Mouse (Mus musculus) hindbrain, embryonic 14.5 days (tissue): ENCODE measurements at regions not wholly inside any gene's neighbourhood (a gene's known extent, or its start where the extent isn't known, plus 50 kb on each side); places are given as distances from the start of the nearest gene placed in this dataset.

Experiments used
- ATAC-seq: fragments of 200-750 bp; cut with Nextera tagmentation; 2 replicates; pipeline ENCODE4 v1.8.0; 2017; ENCODE audit warnings: moderate number of reproducible peaks, mild to moderate bottlenecking, moderate TSS enrichment, moderate library complexity; ENCODE audit not compliant: low FRiP score
- DNase-seq: peaks from one replicate; pipeline ENCODE4 v3.0.0-alpha.2; 2015; ENCODE audit warnings: low spot score
- H3K27ac ChIP-seq: fragments of 300-500 bp; sonication (generic); 2 replicates; pipeline ENCODE4 v1.5.1; 2014; ENCODE audit warnings: mild to moderate bottlenecking, moderate library complexity
- H3K27me3 ChIP-seq: fragments of 300-500 bp; sonication (generic); 2 replicates; pipeline ENCODE4 v1.6.1; 2014; ENCODE audit warnings: mild to moderate bottlenecking, low read length, mixed read lengths; ENCODE audit not compliant: control insufficient read depth, insufficient read depth
- H3K36me3 ChIP-seq: fragments of 300-500 bp; sonication (generic); replicated peaks from 2 replicates; pipeline ENCODE4 v1.6.1; 2014; ENCODE audit not compliant: control insufficient read depth, insufficient read depth
- H3K4me1 ChIP-seq: fragments of 300-500 bp; sonication (generic); replicated peaks from 2 replicates; pipeline ENCODE4 v1.6.1; 2014; ENCODE audit warnings: antibody characterized with exemption, low read length, mixed read lengths; ENCODE audit not compliant: control insufficient read depth, insufficient read depth
- H3K4me2 ChIP-seq: fragments of 300-500 bp; sonication (generic); replicated peaks from 2 replicates; pipeline ENCODE4 v1.6.1; 2014; ENCODE audit warnings: mild to moderate bottlenecking, moderate library complexity
- H3K4me3 ChIP-seq: fragments of 300-500 bp; sonication (generic); replicated peaks from 2 replicates; pipeline ENCODE4 v1.5.1; 2014; ENCODE audit warnings: mild to moderate bottlenecking, low read length
- H3K9ac ChIP-seq: fragments of 300-500 bp; sonication (generic); 2 replicates; pipeline ENCODE4 v1.6.1; 2014
- H3K9me3 ChIP-seq: fragments of 300-500 bp; sonication (generic); 2 replicates; pipeline ENCODE4 v1.6.1; 2016; ENCODE audit warnings: low read length; ENCODE audit not compliant: control insufficient read depth
- WGBS: fragments of 180-500 bp; shearing (Covaris S2); extraction: QIAGEN DNeasy Blood & Tissue Kit; methylation state at CpG from one replicate; pipeline ENCODE4 v1.1.7; 2014; 5-methylcytosine and 5-hydroxymethylcytosine counted together

GRCm38 (mm10) chr7:83162868-83163267 lies 295.7 kb downstream of the Mex3b start:
- no peaks in the 10 kb centered on the region for H3K9me3 ChIP-seq
- H3K27ac ChIP-seq = no peak overlapping the region
- H3K4me2 ChIP-seq = no peak overlapping the region
- no peaks in the 10 kb centered on the region for H3K4me1 ChIP-seq
- no peak overlapping the region for H3K4me3 ChIP-seq
- ATAC-seq (no peak), DNase-seq (no peak)
- H3K9ac ChIP-seq = no peak overlapping the region
- 71% methylated on average over 3 of the region's 3 CpGs for WGBS
- H3K36me3 ChIP-seq = no peaks in the 10 kb centered on the region
- no peaks in the 10 kb centered on the region for H3K27me3 ChIP-seq

DNA sequence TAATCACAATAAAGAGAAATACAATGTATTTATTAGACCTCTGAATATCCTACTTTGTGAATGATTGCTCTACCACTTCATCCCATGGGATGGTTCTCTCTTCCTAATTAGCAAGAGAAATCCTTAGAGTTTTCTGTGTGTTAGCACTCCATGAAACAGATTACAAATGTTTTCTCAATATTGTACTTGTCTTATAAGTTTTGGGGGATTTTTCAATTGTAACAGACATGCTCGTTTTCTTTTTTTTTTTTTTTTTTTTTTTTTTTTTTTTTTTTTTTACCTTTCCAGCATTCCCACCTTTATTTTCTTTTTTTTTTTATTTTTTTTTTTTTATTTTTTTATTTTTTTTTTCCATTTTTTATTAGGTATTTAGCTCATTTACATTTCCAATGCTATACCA lies 312.3 kb downstream of the Mex3b start:
- Histone ChIP-seq H3K4me1 (no peaks in the 10 kb centered on the region), H3K9ac (no peak overlapping the region), H3K4me2 (no peak overlapping the region), H3K4me3 (no peak overlapping the region), H3K27ac (no peak overlapping the region), H3K27me3 (no peaks in the 10 kb centered on the region), H3K9me3 (no peaks in the 10 kb centered on the region), H3K36me3 (no peaks in the 10 kb centered on the region)
- DNase-seq (no peak), ATAC-seq (no peak)
- 80% methylated on average over 1 of the region's 1 CpGs for WGBS

- H3K4me1 ChIP-seq = no peaks in the 10 kb centered on the region
- 94% methylated on average over 9 of the region's 9 CpGs for WGBS
- no peak overlapping the region for H3K9ac ChIP-seq
- ATAC-seq (no peak), DNase-seq (no peak)
- H3K9me3 ChIP-seq = no peaks in the 10 kb centered on the region
- H3K4me2 ChIP-seq = no peak overlapping the region
- H3K4me3 ChIP-seq = no peak overlapping the region
- H3K36me3 ChIP-seq = no peaks in the 10 kb centered on the region
- no peak overlapping the region for H3K27ac ChIP-seq
- H3K27me3 ChIP-seq = no peaks in the 10 kb centered on the region
These were observed 319.2 kb downstream of the Mex3b start for GRCm38 (mm10) chr7:83186341-83186740.

- H3K4me2 ChIP-seq = no peak overlapping the region
- H3K9me3 ChIP-seq = no peaks in the 10 kb centered on the region
- no peak overlapping the region for H3K9ac ChIP-seq
- 85% methylated on average over 12 of the region's 12 CpGs for WGBS
- DNase-seq (no peak), ATAC-seq (no peak)
- H3K36me3 ChIP-seq = no peaks in the 10 kb centered on the region
- H3K27ac ChIP-seq = no peak overlapping the region
- H3K4me1 ChIP-seq = peaks cover 3% of the 10 kb centered on the region
- H3K4me3 ChIP-seq = no peak overlapping the region
- no peaks in the 10 kb centered on the region for H3K27me3 ChIP-seq
These were observed 328.9 kb downstream of the Mex3b start for GRCm38 (mm10) chr7:83195896-83196537.

DNA sequence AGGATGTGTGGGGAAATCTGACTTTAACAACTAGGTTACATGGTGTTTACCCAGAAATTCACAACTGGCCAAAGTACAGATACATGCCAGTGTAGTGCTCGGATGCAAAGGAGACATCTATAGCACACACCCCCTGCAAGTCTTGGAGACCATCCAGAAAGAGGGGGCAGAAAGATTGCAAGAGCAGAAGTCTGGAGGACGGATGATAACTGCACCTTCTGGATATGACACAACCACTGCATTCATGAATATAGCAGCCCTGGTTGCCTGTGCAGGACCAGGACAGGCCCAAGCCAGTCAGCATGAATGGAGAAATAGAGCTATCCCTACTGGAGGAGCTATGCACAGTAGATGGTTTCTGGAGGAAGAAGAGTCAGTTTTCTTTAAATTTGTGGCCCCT lies 330.4 kb downstream of the Mex3b start:
- no peak overlapping the region for H3K9ac ChIP-seq
- no peak overlapping the region for H3K4me2 ChIP-seq
- H3K27ac ChIP-seq = no peak overlapping the region
- H3K36me3 ChIP-seq = no peaks in the 10 kb centered on the region
- H3K4me3 ChIP-seq = no peak overlapping the region
- DNase-seq = no peak
- H3K4me1 ChIP-seq = peaks cover 17% of the 10 kb centered on the region
- H3K27me3 ChIP-seq = no peaks in the 10 kb centered on the region
- no peaks in the 10 kb centered on the region for H3K9me3 ChIP-seq
- 62% methylated on average over 2 of the region's 2 CpGs for WGBS
- ATAC-seq = no peak

DNA sequence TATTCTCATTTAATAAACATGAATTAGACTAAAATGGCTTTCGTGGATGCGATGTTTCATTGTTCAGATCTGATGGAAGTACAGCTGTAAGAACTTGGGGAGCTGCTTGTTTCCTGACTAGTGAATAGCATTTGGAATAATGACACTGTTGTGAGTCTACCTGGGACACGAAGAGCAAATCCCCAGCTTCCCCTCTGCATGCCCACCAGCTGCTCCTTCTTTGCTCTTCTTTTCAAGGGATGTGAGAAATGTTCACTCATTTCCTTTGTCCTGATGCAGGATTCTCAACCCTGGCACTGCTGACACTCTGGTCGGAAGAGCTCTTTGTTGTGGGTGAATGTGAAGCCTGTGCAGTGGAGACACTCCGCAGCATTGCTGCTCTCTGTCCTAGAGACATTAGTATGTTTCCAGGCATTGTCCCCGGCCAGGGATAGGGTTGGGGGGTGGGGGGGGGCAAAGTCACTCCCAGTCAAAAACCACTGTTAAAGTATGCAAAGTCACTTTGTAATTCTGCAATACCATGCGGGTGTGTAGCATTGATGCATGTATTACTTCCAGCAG lies 334.1 kb downstream of the Mex3b start:
- Histone ChIP-seq H3K9me3 (no peaks in the 10 kb centered on the region), H3K4me1 (peaks cover 44% of the 10 kb centered on the region), H3K27ac (peak overlapping the region; percentile 94), H3K4me3 (peak overlapping the region; percentile 18; the same call in 1 of the 2 replicates), H3K4me2 (peak overlapping the region; percentile 53), H3K36me3 (no peaks in the 10 kb centered on the region), H3K9ac (peak overlapping the region; percentile 59), H3K27me3 (no peaks in the 10 kb centered on the region)
- peak; percentile 27 for DNase-seq
- ATAC-seq = peak; percentile 29
- WGBS = 19% methylated on average over 7 of the region's 7 CpGs

- Histone ChIP-seq H3K4me1 (peaks cover 44% of the 10 kb centered on the region), H3K9me3 (no peaks in the 10 kb centered on the region), H3K36me3 (no peaks in the 10 kb centered on the region), H3K27ac (peak overlapping the region; percentile 94), H3K4me2 (peak overlapping the region; percentile 53), H3K27me3 (no peaks in the 10 kb centered on the region), H3K4me3 (peak overlapping the region; percentile 18), H3K9ac (peak overlapping the region; percentile 59)
- DNase-seq = peak; percentile 85
- WGBS = 5% methylated on average over 11 of the region's 11 CpGs
- peak; percentile 87 for ATAC-seq
These were observed 334.8 kb downstream of the Mex3b start for GRCm38 (mm10) chr7:83201768-83202493.

GRCm38 (mm10) chr7:83203311-83204012 lies 336.3 kb downstream of the Mex3b start:
- peaks cover 44% of the 10 kb centered on the region for H3K4me1 ChIP-seq
- 59% methylated on average over 10 of the region's 10 CpGs for WGBS
- ATAC-seq = peak; percentile 8; the same call in 1 of the 2 replicates
- no peaks in the 10 kb centered on the region for H3K27me3 ChIP-seq
- peak overlapping the region; percentile 94 for H3K27ac ChIP-seq
- H3K4me3 ChIP-seq = no peak overlapping the region
- H3K36me3 ChIP-seq = no peaks in the 10 kb centered on the region
- H3K4me2 ChIP-seq = no peak overlapping the region
- peak; percentile 35 for DNase-seq
- H3K9me3 ChIP-seq = no peaks in the 10 kb centered on the region
- H3K9ac ChIP-seq = no peak overlapping the region

DNA sequence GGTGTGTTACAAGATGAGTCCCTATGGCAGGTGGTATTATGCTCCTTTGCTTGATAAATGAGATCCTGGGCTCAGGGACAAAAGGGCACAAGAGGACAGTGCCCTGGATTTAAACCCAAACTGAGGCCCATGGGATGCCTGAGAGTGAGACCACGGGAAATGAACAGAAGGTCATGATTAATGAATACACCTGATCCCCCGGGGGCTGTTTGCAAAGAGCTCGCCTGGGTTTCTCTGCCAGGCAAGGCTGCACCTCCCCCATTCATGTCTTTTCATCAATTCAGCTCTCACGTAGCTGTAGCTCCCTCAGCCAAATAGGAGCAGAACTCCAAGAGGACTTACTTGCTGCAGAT lies 336.9 kb downstream of the Mex3b start:
- Histone ChIP-seq H3K27ac (peak overlapping the region; percentile 94), H3K4me2 (peak overlapping the region; percentile 14; the same call in 1 of the 2 replicates), H3K9ac (0 out of 2 replicates have a peak overlapping the region, but pooled peaks have one; percentile 32), H3K4me1 (peaks cover 44% of the 10 kb centered on the region), H3K27me3 (no peaks in the 10 kb centered on the region), H3K4me3 (no peak overlapping the region), H3K9me3 (no peaks in the 10 kb centered on the region), H3K36me3 (no peaks in the 10 kb centered on the region)
- WGBS = 15% methylated on average over 4 of the region's 4 CpGs
- peak; percentile 41 for DNase-seq
- peak; percentile 35; the same call in 1 of the 2 replicates for ATAC-seq
